Mouse (Mus musculus): ENCODE measurements at regions not wholly inside any gene's neighbourhood (a gene's known extent, or its start where the extent isn't known, plus 50 kb on each side); places are given as distances from the start of the nearest gene placed in this dataset.

- DNase-seq: no peak
Observed at GRCm38 (mm10) chr4:152920261-152920660, 442.6 kb upstream of the Kcnab2 start.

- no peak for DNase-seq
Observed at GRCm38 (mm10) chr4:152919851-152920250, 442.2 kb upstream of the Kcnab2 start.

GRCm38 (mm10) chr4:152916576-152916975 is 438.9 kb upstream of the Kcnab2 start:
- DNase-seq: no peak

GRCm38 (mm10) chr4:152913497-152913896 is 435.8 kb upstream of the Kcnab2 start:
- no peak for DNase-seq

- DNase-seq: no peak
Observed at GRCm38 (mm10) chr4:152912846-152913245, 435.2 kb upstream of the Kcnab2 start.

- DNase-seq: no peak
Observed at GRCm38 (mm10) chr4:152908235-152908634, 430.6 kb upstream of the Kcnab2 start.

GRCm38 (mm10) chr4:152902851-152903250 is 425.2 kb upstream of the Kcnab2 start:
- DNase-seq: no peak

- no peak for DNase-seq
Observed at GRCm38 (mm10) chr4:152900049-152900448, 422.4 kb upstream of the Kcnab2 start.

GRCm38 (mm10) chr4:152895076-152895475 is 417.4 kb upstream of the Kcnab2 start:
- no peak for DNase-seq

GRCm38 (mm10) chr4:152892997-152893396 is 415.3 kb upstream of the Kcnab2 start:
- no peak for DNase-seq

GRCm38 (mm10) chr4:152889211-152889610 is 411.5 kb upstream of the Kcnab2 start:
- no peak for DNase-seq

- no peak for DNase-seq
Observed at GRCm38 (mm10) chr4:152888306-152888705, 410.6 kb upstream of the Kcnab2 start.

- DNase-seq: no peak
Observed at GRCm38 (mm10) chr4:152886773-152887172, 409.1 kb upstream of the Kcnab2 start.

GRCm38 (mm10) chr4:152881433-152881930 is 403.8 kb upstream of the Kcnab2 start:
- no peak for DNase-seq

GRCm38 (mm10) chr4:152880368-152880767 is 402.7 kb upstream of the Kcnab2 start:
- no peak for DNase-seq

GRCm38 (mm10) chr4:152878941-152879340 is 401.3 kb upstream of the Kcnab2 start:
- DNase-seq: no peak

- DNase-seq: no peak
Observed at GRCm38 (mm10) chr4:152878401-152878800, 400.7 kb upstream of the Kcnab2 start.

- DNase-seq: no peak
Observed at GRCm38 (mm10) chr4:152870046-152870445, 392.4 kb upstream of the Kcnab2 start.

GRCm38 (mm10) chr4:152865894-152866293 is 388.2 kb upstream of the Kcnab2 start:
- DNase-seq: no peak

GRCm38 (mm10) chr4:152862818-152863614 is 385.3 kb upstream of the Kcnab2 start:
- no peak for DNase-seq

- DNase-seq: no peak
Observed at GRCm38 (mm10) chr4:152859161-152859560, 381.5 kb upstream of the Kcnab2 start.

GRCm38 (mm10) chr4:152850147-152850546 is 372.5 kb upstream of the Kcnab2 start:
- no peak for DNase-seq

GRCm38 (mm10) chr4:152836080-152836479 is 358.4 kb upstream of the Kcnab2 start:
- DNase-seq: no peak

- DNase-seq: no peak
Observed at GRCm38 (mm10) chr4:152834421-152835110, 356.9 kb upstream of the Kcnab2 start.
